Mouse (Mus musculus) forebrain, embryonic 11.5 days (tissue): ENCODE results near the gene Gm21981. TPM values are rescaled to one million over a fixed set of nuclear protein-coding genes. Genes with fewer than 3 reads are reported as not detected.

Source experiments
- ATAC-seq: fragments of 200-750 bp; cut with Nextera tagmentation; replicated peaks from 2 replicates; pipeline ENCODE4 v1.8.0; 2017; ENCODE audit warnings: moderate TSS enrichment; ENCODE audit not compliant: low FRiP score
- DNase-seq: peaks from one replicate; pipeline ENCODE4 v3.0.0-alpha.2; 2017; ENCODE audit warnings: low spot score
- H3K27ac ChIP-seq: fragments of 300-500 bp; sonication (generic); 2 replicates; pipeline ENCODE4 v1.5.1; 2014; ENCODE audit warnings: low read depth, low read length
- H3K27me3 ChIP-seq: fragments of 300-500 bp; sonication (generic); 2 replicates; pipeline ENCODE4 v1.6.1; 2014; ENCODE audit warnings: mild to moderate bottlenecking, low read length, mixed read lengths; ENCODE audit not compliant: control insufficient read depth, insufficient read depth
- H3K36me3 ChIP-seq: fragments of 300-500 bp; sonication (generic); 2 replicates; pipeline ENCODE4 v1.6.1; 2014; ENCODE audit warnings: mild to moderate bottlenecking, low read length, moderate library complexity, mixed read lengths; ENCODE audit not compliant: control insufficient read depth, insufficient read depth
- H3K4me1 ChIP-seq: fragments of 300-500 bp; sonication (generic); replicated peaks from 2 replicates; pipeline ENCODE4 v1.6.1; 2014; ENCODE audit warnings: low read length, mixed read lengths; ENCODE audit not compliant: control insufficient read depth, insufficient read depth
- H3K4me2 ChIP-seq: fragments of 300-500 bp; sonication (generic); 2 replicates; pipeline ENCODE4 v1.6.1; 2014; ENCODE audit warnings: low read depth, mild to moderate bottlenecking, low read length, moderate library complexity, mixed read lengths; ENCODE audit not compliant: severe bottlenecking
- H3K4me3 ChIP-seq: fragments of 300-500 bp; sonication (generic); 2 replicates; pipeline ENCODE4 v1.5.1; 2014; ENCODE audit warnings: low read depth, low read length
- H3K9ac ChIP-seq: fragments of 300-500 bp; sonication (generic); 2 replicates; pipeline ENCODE4 v1.6.1; 2014; ENCODE audit warnings: low read length
- H3K9me3 ChIP-seq: fragments of 300-500 bp; sonication (generic); 2 replicates; pipeline ENCODE4 v1.6.1; 2016; ENCODE audit warnings: low read length, mixed read lengths; ENCODE audit not compliant: control insufficient read depth
- WGBS: fragments of 180-500 bp; shearing (Covaris S2); extraction: QIAGEN DNeasy Blood & Tissue Kit; methylation state at CpG from one replicate; pipeline ENCODE4 v1.1.7; 2014; 5-methylcytosine and 5-hydroxymethylcytosine counted together
- polyA plus RNA-seq: library from polyadenylated mRNA; unstranded; fragments of >200 nt; fragmentation: Nextera tagmentation; extraction: Ambion mirVana; gene quantifications from 2 replicates; pipeline ENCODE4 v1.2.1, GENCODE M21; 2014

The Gm21981 gene
- polyA plus RNA-seq, 1 experiment from 2014 or later, result 1.4 TPM

DNA sequence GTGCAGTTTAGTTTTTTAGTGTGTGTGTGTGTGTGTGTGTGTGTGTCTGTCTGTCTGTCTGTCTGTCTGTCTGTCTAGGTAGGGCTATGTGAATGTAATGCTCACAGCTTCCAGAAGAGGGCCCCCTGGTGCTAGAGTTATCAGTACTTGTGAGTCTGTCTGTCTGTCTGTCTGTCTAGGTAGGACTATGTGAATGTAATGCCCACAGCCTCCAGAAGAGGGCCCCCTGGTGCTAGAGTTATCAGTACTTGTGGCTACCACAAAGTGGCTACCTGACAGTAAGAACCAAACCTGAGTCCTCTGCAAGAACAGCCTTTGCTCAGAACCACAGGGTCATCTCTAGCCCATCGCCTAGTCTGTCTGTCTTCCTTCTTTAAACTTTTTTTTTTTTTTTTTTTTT, 47.6 kb downstream of the Gm21981 start:
- Histone ChIP-seq H3K4me2 (no peak overlapping the region), H3K9ac (no peak overlapping the region), H3K36me3 (no peaks in the 10 kb centered on the region), H3K4me1 (no peaks in the 10 kb centered on the region; the same call in 1 of the 2 replicates), H3K27ac (no peak overlapping the region), H3K27me3 (no peaks in the 10 kb centered on the region), H3K9me3 (no peaks in the 10 kb centered on the region), H3K4me3 (no peak overlapping the region)
- peak; percentile 87 for DNase-seq
- no peak for ATAC-seq
- WGBS, result 56% methylated on average over 1 of the region's 1 CpGs

DNA sequence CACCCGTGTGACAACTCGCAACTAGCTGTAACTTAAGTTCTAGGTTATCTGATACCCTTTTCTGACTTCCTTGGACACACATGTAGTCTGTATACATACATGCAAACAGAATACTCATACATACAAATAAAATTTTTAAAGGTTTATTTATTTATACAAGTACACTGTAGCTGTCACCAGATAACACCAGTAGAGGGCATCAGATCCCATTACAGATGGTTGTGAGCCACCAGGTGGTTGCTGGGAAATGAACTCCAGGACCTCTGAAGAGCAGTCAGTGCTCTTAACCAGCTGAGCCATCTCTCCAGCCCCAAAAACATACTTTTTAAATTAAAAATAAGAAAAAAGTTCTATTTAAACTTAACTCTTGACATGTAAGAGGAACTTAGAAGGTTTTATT, 51.3 kb downstream of the Gm21981 start:
- Histone ChIP-seq H3K4me1 (no peaks in the 10 kb centered on the region), H3K36me3 (no peaks in the 10 kb centered on the region), H3K9me3 (no peaks in the 10 kb centered on the region), H3K27me3 (no peaks in the 10 kb centered on the region), H3K4me2 (no peak overlapping the region), H3K27ac (no peak overlapping the region), H3K9ac (no peak overlapping the region), H3K4me3 (no peak overlapping the region)
- no peak for ATAC-seq
- no peak for DNase-seq
- WGBS, result 86% methylated on average over 2 of the region's 2 CpGs

Other genes starting within 250 kb of the Gm21981 start
- 29.6 and 32.2 TPM in 2 replicates for gene Taf8, start 192.2 kb downstream of the Gm21981 start, polyA plus RNA-seq
- gene Ccnd3, start 189.4 kb downstream of the Gm21981 start, polyA plus RNA-seq, result 253 and 286 TPM in 2 replicates
- 34.6 and 37.3 TPM in 2 replicates for gene Bysl, start 83.0 kb downstream of the Gm21981 start, polyA plus RNA-seq
- gene Med20, start 82.9 kb downstream of the Gm21981 start, polyA plus RNA-seq, result 44.5 and 45.5 TPM in 2 replicates
- 2.4 and 3.6 TPM in 2 replicates for gene Gm20517, start 82.9 kb downstream of the Gm21981 start, polyA plus RNA-seq
- 7.2 and 8.1 TPM in 2 replicates for gene Usp49, start 63.8 kb downstream of the Gm21981 start, polyA plus RNA-seq
- gene Tomm6, start 6.1 kb downstream of the Gm21981 start, polyA plus RNA-seq, result 326 and 354 TPM in 2 replicates
- gene Frs3, start 5.4 kb downstream of the Gm21981 start, polyA plus RNA-seq, result 8.3 and 8.4 TPM in 2 replicates
- gene Prickle4, start 281 bp upstream of the Gm21981 start, polyA plus RNA-seq, result 0.80 and 1.3 TPM in 2 replicates
- gene Pgc, start 32.4 kb upstream of the Gm21981 start, polyA plus RNA-seq, result not detected in 2 replicates
- gene Tfeb, start 42.6 kb upstream of the Gm21981 start, polyA plus RNA-seq, result 1.9 and 3.3 TPM in 2 replicates
- gene Mdfi, start 140.2 kb upstream of the Gm21981 start, polyA plus RNA-seq, result 20.6 and 23.6 TPM in 2 replicates
- gene Foxp4, start 230.2 kb upstream of the Gm21981 start, polyA plus RNA-seq, result 26.1 and 27.8 TPM in 2 replicates